18 mouse cellular contexts compared by ENCODE assay signal in the genomic region with DNA sequence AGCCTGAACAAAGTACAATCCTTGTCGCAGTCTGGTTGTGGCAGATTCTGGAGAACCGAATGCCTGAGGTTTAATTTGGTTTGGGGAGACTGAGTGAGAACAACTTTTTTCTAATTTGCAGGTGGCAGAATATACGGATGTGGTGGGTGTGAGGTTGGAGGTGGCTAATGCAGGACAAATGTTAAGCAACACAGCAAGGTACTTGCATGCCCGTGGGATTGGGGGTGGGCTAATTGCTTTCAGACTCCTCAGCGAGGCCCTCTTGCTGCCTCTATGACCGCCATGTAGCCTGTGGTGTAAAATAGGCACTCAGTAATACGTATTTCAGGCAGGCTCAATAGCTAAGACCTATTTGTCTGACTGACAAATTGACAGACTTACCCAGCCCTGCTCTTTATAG.
"Had no signal": no experiment of that assay in that cellular context is flagged by ENCODE, and none has a peak within 500 bp of the region (broad histone marks: within the 10 kb centered on the region; RNA-seq: fewer than 3 reads in every experiment).

No protein-coding gene starts in this region.

- DNase-seq: kidney, adult 11 months; kidney, adult 8-10 months; kidney, postnatal 14 days; kidney, postnatal 4 days; liver; lung, adult 18-20 months; lung, postnatal 14 days; lung, postnatal 4 days; midbrain, embryonic 14.5 days; thymus, adult 2 months; thymus, postnatal 14 days; thymus, postnatal 4 days had no signal

- H3K36me3 ChIP-seq: limb, embryonic 13.5 days; liver, embryonic 12.5 days; liver, embryonic 15.5 days; lung, embryonic 15.5 days; stomach, embryonic 15.5 days had no signal

- ATAC-seq: liver, embryonic 12.5 days had no signal

- H3K9ac ChIP-seq: limb, embryonic 13.5 days; liver, embryonic 12.5 days; liver, embryonic 15.5 days; lung, embryonic 15.5 days; stomach, embryonic 15.5 days had no signal

- H3K27ac ChIP-seq: limb, embryonic 13.5 days; liver, embryonic 12.5 days; liver, embryonic 15.5 days; lung, embryonic 15.5 days; stomach, embryonic 15.5 days had no signal

- H3K27me3 ChIP-seq: liver, embryonic 12.5 days; liver, embryonic 15.5 days; lung, embryonic 15.5 days; stomach, embryonic 15.5 days had no signal

- H3K4me2 ChIP-seq: limb, embryonic 13.5 days; liver, embryonic 12.5 days; liver, embryonic 15.5 days; lung, embryonic 15.5 days; midbrain, embryonic 11.5 days; stomach, embryonic 15.5 days had no signal

- H3K4me3 ChIP-seq: limb, embryonic 13.5 days; liver, embryonic 12.5 days; liver, embryonic 15.5 days; lung, embryonic 15.5 days; stomach, embryonic 15.5 days had no signal

- H3K9me3 ChIP-seq: limb, embryonic 13.5 days; liver, embryonic 12.5 days; liver, embryonic 15.5 days; lung, embryonic 15.5 days; stomach, embryonic 15.5 days had no signal

- H3K4me1 ChIP-seq: liver, embryonic 12.5 days; liver, embryonic 15.5 days; lung, embryonic 15.5 days; stomach, embryonic 15.5 days had no signal
